Comparison of ENCODE assay signal across 13 mouse cellular contexts in the genomic region with DNA sequence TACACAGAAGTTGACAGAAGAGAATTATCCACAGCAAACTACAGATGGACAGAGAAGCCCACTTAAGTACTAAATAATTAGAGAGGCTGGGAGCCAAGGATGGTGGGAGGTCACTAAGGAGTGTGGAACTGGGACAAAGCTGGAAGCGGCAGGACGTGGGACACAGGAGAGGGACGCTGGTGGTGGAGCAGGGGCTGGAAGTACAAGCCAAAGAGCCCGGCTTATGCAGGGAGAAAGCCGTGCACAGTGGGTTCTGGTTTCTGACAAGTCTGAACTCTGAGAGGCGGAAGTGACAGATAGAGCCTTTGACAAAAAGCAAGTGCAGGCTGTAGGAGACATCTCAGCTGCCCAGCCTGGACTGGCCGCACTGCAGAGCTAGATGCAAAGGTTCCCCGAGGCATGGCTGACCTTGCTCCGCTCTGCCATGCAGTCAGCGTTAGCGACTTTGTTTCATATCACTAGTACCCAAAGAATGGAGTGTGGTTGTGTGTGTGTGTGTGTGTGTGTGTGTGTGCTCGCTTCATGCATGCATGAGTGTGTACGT.
A peak's percentile ranks its signal among the peaks of the same experiment; 100 is the strongest.
DNase-seq lines count a peak whose midpoint lies in the region; ATAC-seq and TF ChIP-seq lines count a peak whose summit lies in the region.
"Had no signal": no experiment of that assay in that cellular context is flagged by ENCODE, and none has a peak within 500 bp of the region (broad histone marks: within the 10 kb centered on the region; RNA-seq: fewer than 3 reads in every experiment).

No protein-coding gene starts in this region.

- H3K36me3 ChIP-seq in heart, embryonic 13.5 days = peaks cover 6% of the 10 kb centered on the region
- no peaks in the 10 kb centered on the region for H3K36me3 ChIP-seq in lung, embryonic 15.5 days
- H3K36me3 ChIP-seq in stomach, embryonic 14.5 days (ENCODE audit: control insufficient read depth, insufficient read depth, low read length) = no peaks in the 10 kb centered on the region

- no peak for TF ChIP-seq CTCF in lung, adult 2 months (IDR thresholded peaks at IDR 0.05; ENCODE audit: insufficient read depth, low read length)
- no peak for TF ChIP-seq CTCF in gastrocnemius, adult 2 months (IDR thresholded peaks at IDR 0.05)

- no peak overlapping the region for H3K4me3 ChIP-seq in heart, embryonic 13.5 days
- no peak overlapping the region for H3K4me3 ChIP-seq in lung, embryonic 15.5 days
- no peak overlapping the region for H3K4me3 ChIP-seq in lung, adult 2 months (replicated peaks; ENCODE audit: extremely low read depth, low read depth, low read length)
- no peak overlapping the region for H3K4me3 ChIP-seq in stomach, embryonic 14.5 days (ENCODE audit: low read depth, low read length)
- H3K4me3 ChIP-seq in gastrocnemius, adult 2 months = no peak overlapping the region
- H3K4me3 ChIP-seq: left cerebral cortex, adult 2 months; megakaryocyte, embryonic 14.5 days had no signal

- H3K9ac ChIP-seq in heart, embryonic 13.5 days = no peak overlapping the region
- H3K9ac ChIP-seq in lung, embryonic 15.5 days = no peak overlapping the region
- no peak overlapping the region for H3K9ac ChIP-seq in stomach, embryonic 14.5 days (replicated peaks; ENCODE audit: low read depth, low read length)

- peaks cover 26% of the 10 kb centered on the region for H3K4me1 ChIP-seq in heart, embryonic 13.5 days
- H3K4me1 ChIP-seq in lung, embryonic 15.5 days = peaks cover 32% of the 10 kb centered on the region
- H3K4me1 ChIP-seq in lung, adult 2 months (ENCODE audit: control insufficient read depth, insufficient read depth, low read length) = peaks cover 2% of the 10 kb centered on the region; the same call in 1 of the 2 replicates
- H3K4me1 ChIP-seq in stomach, embryonic 14.5 days (ENCODE audit: control insufficient read depth, insufficient read depth, low read length) = peaks cover 24% of the 10 kb centered on the region; the same call in 1 of the 2 replicates
- H3K4me1 ChIP-seq: megakaryocyte, embryonic 14.5 days had no signal

- peak overlapping the region; percentile 29; the same call in 1 of the 2 replicates for H3K27ac ChIP-seq in heart, embryonic 13.5 days (replicated peaks)
- peak overlapping the region; percentile 60 for H3K27ac ChIP-seq in lung, embryonic 15.5 days
- peak overlapping the region; percentile 83 for H3K27ac ChIP-seq in stomach, embryonic 14.5 days (ENCODE audit: low read length)
- no peak overlapping the region for H3K27ac ChIP-seq in gastrocnemius, adult 2 months
- H3K27ac ChIP-seq: left cerebral cortex, adult 2 months had no signal

- no peaks in the 10 kb centered on the region for H3K9me3 ChIP-seq in heart, embryonic 13.5 days
- no peaks in the 10 kb centered on the region for H3K9me3 ChIP-seq in lung, embryonic 15.5 days
- H3K9me3 ChIP-seq in stomach, embryonic 14.5 days (ENCODE audit: control insufficient read depth, low read depth, low read length) = no peaks in the 10 kb centered on the region

- 35% methylated on average over 13 of the region's 13 CpGs for WGBS in heart, embryonic 13.5 days
- 43% methylated on average over 13 of the region's 13 CpGs for WGBS in lung, embryonic 15.5 days
- WGBS in lung, adult 2 months = 70% methylated on average over 13 of the region's 13 CpGs
- 39% methylated on average over 13 of the region's 13 CpGs for WGBS in stomach, embryonic 14.5 days

- no peak for ATAC-seq in heart, embryonic 13.5 days (ENCODE audit: extremely low read depth, insufficient number of reproducible peaks, low FRiP score, low TSS enrichment)
- ATAC-seq in lung, embryonic 15.5 days (ENCODE audit: borderline replicate concordance, extremely low read depth, low FRiP score, low TSS enrichment) = peak; percentile 78
- peak; percentile 59; the same call in 1 of the 2 replicates for ATAC-seq in stomach, embryonic 14.5 days (ENCODE audit: insufficient number of reproducible peaks, insufficient read depth, low FRiP score, low read depth)

- peak; percentile 38 to 41 for DNase-seq in cerebellum, postnatal 10 days
- no peak for DNase-seq in cerebellum, postnatal 4 days (ENCODE audit: low spot score in 2 of 2)
- DNase-seq in heart, adult 18-20 months = no peak
- no peak for DNase-seq in lung, adult 2 months
- DNase-seq in gastrocnemius, adult 2 months = no peak
- DNase-seq: adrenal gland, postnatal 36 days; cerebellum, adult 11 months; embryo, embryonic 11 days had no signal

- TF ChIP-seq POLR2A in lung, adult 2 months (IDR thresholded peaks at IDR 0.05; ENCODE audit: borderline replicate concordance, extremely low read depth, low read depth, low read length) = no peak

- intact Hi-C loops in gastrocnemius, adult 2 months (cut with DNase I) = no loop called here

- H3K27me3 ChIP-seq in heart, embryonic 13.5 days (replicated peaks) = no peaks in the 10 kb centered on the region
- H3K27me3 ChIP-seq in lung, embryonic 15.5 days = no peaks in the 10 kb centered on the region
- H3K27me3 ChIP-seq in stomach, embryonic 14.5 days (ENCODE audit: control insufficient read depth, insufficient read depth, low read length) = no peaks in the 10 kb centered on the region
- H3K27me3 ChIP-seq: megakaryocyte, embryonic 14.5 days had no signal

- peak overlapping the region; percentile 32 for H3K4me2 ChIP-seq in heart, embryonic 13.5 days
- no peak overlapping the region for H3K4me2 ChIP-seq in lung, embryonic 15.5 days
- H3K4me2 ChIP-seq in stomach, embryonic 14.5 days (replicated peaks; ENCODE audit: low read depth, low read length) = no peak overlapping the region

Comparison
In these comparisons a context has a peak if more than half of its experiments do, and no peak if none do; other contexts are left out.
1. DNase-seq: peak in cerebellum, postnatal 10 days (2 of 2); none in cerebellum, postnatal 4 days (0 of 2), heart, adult 18-20 months (0 of 2), lung, adult 2 months (single experiment) and gastrocnemius, adult 2 months (single experiment).